In genomic region chr4:86422586-86422985, GRCm38 (mm10) we compare ENCODE assay signal across 21 mouse cellular contexts.
A peak's percentile ranks its signal among the peaks of the same experiment; 100 is the strongest.
DNase-seq lines count a peak whose midpoint lies in the region; ATAC-seq and TF ChIP-seq lines count a peak whose summit lies in the region.
"Had no signal": no experiment of that assay in that cellular context is flagged by ENCODE, and none has a peak within 500 bp of the region (broad histone marks: within the 10 kb centered on the region; RNA-seq: fewer than 3 reads in every experiment).

No protein-coding gene starts in this region.

- no peaks in the 10 kb centered on the region for H3K36me3 ChIP-seq in heart, embryonic 11.5 days (ENCODE audit: control insufficient read depth, insufficient read depth, low read length)
- no peaks in the 10 kb centered on the region for H3K36me3 ChIP-seq in liver, adult 2 months (ENCODE audit: control insufficient read depth, insufficient read depth, low read length)
- no peaks in the 10 kb centered on the region for H3K36me3 ChIP-seq in liver, embryonic 12.5 days
- H3K36me3 ChIP-seq: G1E had no signal

- TF ChIP-seq POLR2A in liver, adult 2 months (IDR thresholded peaks at IDR 0.05; ENCODE audit: extremely low read depth, insufficient read depth, low read length): no peak

- 79% methylated on average over 6 of the region's 6 CpGs for whole genome bisulfite sequencing in heart, embryonic 11.5 days (ENCODE audit: insufficient replicate concordance)
- WGBS in liver, adult 2 months: 55% methylated on average over 6 of the region's 6 CpGs
- WGBS in liver, embryonic 12.5 days (ENCODE audit: insufficient replicate concordance): 73% methylated on average over 6 of the region's 6 CpGs

- H3K9ac ChIP-seq in heart, embryonic 11.5 days (ENCODE audit: low read depth, low read length): no peak overlapping the region
- H3K9ac ChIP-seq in liver, adult 2 months (ENCODE audit: low read depth, low read length): no peak overlapping the region
- H3K9ac ChIP-seq in liver, embryonic 12.5 days: no peak overlapping the region

- no peaks in the 10 kb centered on the region for H3K9me3 ChIP-seq in heart, embryonic 11.5 days (replicated peaks; ENCODE audit: control insufficient read depth, low read length)
- H3K9me3 ChIP-seq in liver, embryonic 12.5 days (replicated peaks): no peaks in the 10 kb centered on the region
- H3K9me3 ChIP-seq: G1E had no signal

- TF ChIP-seq CTCF in liver, adult 2 months (IDR thresholded peaks at IDR 0.05; ENCODE audit: low read depth, low read length): no peak

- H3K4me3 ChIP-seq in heart, embryonic 11.5 days (ENCODE audit: low read depth, low read length): no peak overlapping the region
- H3K4me3 ChIP-seq in liver, adult 2 months (ENCODE audit: insufficient read depth, low read depth, low read length): no peak overlapping the region
- no peak overlapping the region for H3K4me3 ChIP-seq in liver, embryonic 12.5 days

- H3K4me2 ChIP-seq in heart, embryonic 11.5 days: no peak overlapping the region
- no peak overlapping the region for H3K4me2 ChIP-seq in liver, embryonic 12.5 days

- peaks cover 10% of the 10 kb centered on the region for H3K4me1 ChIP-seq in heart, embryonic 11.5 days (ENCODE audit: control insufficient read depth, insufficient read depth, low read length)
- no peaks in the 10 kb centered on the region for H3K4me1 ChIP-seq in liver, adult 2 months (ENCODE audit: control insufficient read depth, insufficient read depth, low read length)
- 0 out of 2 replicates have a peak, but pooled peaks cover 6% of the 10 kb centered on the region for H3K4me1 ChIP-seq in liver, embryonic 12.5 days

- DNase-seq in heart, adult 11 months: peak; percentile 53
- DNase-seq in liver, adult 2 months (ENCODE audit: extremely low read depth, low read depth, low spot score): peak; percentile 55
- peak; percentile 2 for DNase-seq in lung, postnatal 25 days (ENCODE audit: low spot score)
- no peak for DNase-seq in lung, postnatal 36 days
- DNase-seq: adrenal gland, adult 2 months; adrenal gland, adult 8-10 months; adrenal gland, postnatal 10 days; adrenal gland, postnatal 14 days; adrenal gland, postnatal 25 days; adrenal gland, postnatal 36 days; B cell, adult 2 months; cerebellum, adult 11 months; cerebellum, adult 11-12 months; cerebellum, adult 18-20 months had no signal

- ATAC-seq in heart, embryonic 11.5 days (replicated peaks; ENCODE audit: insufficient number of reproducible peaks, low FRiP score, low TSS enrichment): no peak
- no peak for ATAC-seq in liver, embryonic 12.5 days
- ATAC-seq: activated CD4-positive, CD25-positive, alpha-beta regulatory T cell, adult 4 months; CD4-positive, CD25-positive, alpha-beta regulatory T cell, adult 4 months; Patski had no signal

- no peak overlapping the region for H3K27ac ChIP-seq in heart, embryonic 11.5 days (ENCODE audit: low read depth, low read length)
- H3K27ac ChIP-seq in liver, adult 2 months (replicated peaks; ENCODE audit: insufficient read depth, low read depth, low read length): no peak overlapping the region
- no peak overlapping the region for H3K27ac ChIP-seq in liver, embryonic 12.5 days

- no peaks in the 10 kb centered on the region for H3K27me3 ChIP-seq in heart, embryonic 11.5 days (ENCODE audit: control insufficient read depth, insufficient read depth, low read length)
- H3K27me3 ChIP-seq in liver, adult 2 months (ENCODE audit: control insufficient read depth, insufficient read depth, low read length): no peaks in the 10 kb centered on the region
- H3K27me3 ChIP-seq in liver, embryonic 12.5 days (replicated peaks): no peaks in the 10 kb centered on the region
- H3K27me3 ChIP-seq: CH12.LX, Patski had no signal

- H3K79me2 ChIP-seq in liver, adult 2 months (ENCODE audit: control insufficient read depth, insufficient read depth, low read length): no peaks in the 10 kb centered on the region
